Mouse (Mus musculus) embryonic fibroblast, embryonic 13.5 days (primary cell): ENCODE results near the gene Tbccd1.

Experiments
- CTCF ChIP-seq: IDR thresholded peaks from 2 replicates; pipeline ENCODE4 v1.5.1; 2011; ENCODE audit warnings: mild to moderate bottlenecking, control low read depth, low read length, moderate library complexity, borderline replicate concordance; ENCODE audit not compliant: insufficient read depth
- POLR2A ChIP-seq: IDR thresholded peaks from 2 replicates; pipeline ENCODE4 v1.6.1; 2011; ENCODE audit warnings: low read depth, mild to moderate bottlenecking, control low read depth, low read length, moderate library complexity

- TF ChIP-seq CTCF (no peak), POLR2A (no peak)
Observed at GRCm38 (mm10) chr16:22811477-22811876, 46.0 kb downstream of the Tbccd1 start, which contains the start of gene Crygs.
